Mouse (Mus musculus) right cerebral cortex, adult 2 months (tissue): Measurements from ENCODE around the gene Ilk.

ENCODE experiments used
- DNase-seq, 2 experiments: peaks; one replicate each; pipeline ENCODE4 v3.0.0; 2021 to 2022; ENCODE audit warnings: low spot score in 2 of 2

Ilk gene

DNA sequence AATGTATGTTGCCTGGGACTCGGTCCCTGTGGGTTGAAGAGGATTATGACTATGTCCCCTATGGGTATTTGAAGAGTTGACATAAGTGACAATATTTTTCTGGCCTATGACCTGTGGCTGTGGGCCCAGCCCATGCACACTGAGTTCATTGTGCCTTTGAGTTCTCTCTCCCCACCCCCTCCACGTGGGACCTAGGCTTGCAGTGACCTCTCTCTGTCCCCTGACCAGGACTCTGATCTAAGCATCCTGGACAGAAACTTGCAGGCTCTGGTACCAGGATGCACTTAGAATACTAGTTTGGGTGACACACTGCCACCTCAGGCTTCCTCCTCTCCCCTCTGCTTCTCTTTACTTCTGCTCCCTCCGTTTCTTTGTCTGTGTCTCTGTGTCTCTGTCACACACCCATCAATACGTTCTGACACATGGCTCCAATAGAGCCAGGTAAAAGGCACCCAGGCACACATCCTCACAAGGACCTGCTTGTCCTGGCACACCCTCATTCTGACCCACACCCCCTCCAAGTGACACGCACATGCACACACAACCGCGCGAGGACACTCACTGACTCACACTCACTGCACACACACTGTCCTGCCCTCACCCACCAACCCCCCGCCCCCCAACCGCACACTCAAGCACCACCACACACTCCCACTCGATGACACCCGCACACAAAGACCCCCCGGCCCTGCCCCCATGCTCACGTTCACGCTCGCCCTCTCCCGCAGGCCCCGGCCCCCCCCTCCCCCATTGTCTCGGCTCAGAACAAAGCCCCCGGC, 50.3 kb downstream of the Ilk start:
- no peak for DNase-seq

DNA sequence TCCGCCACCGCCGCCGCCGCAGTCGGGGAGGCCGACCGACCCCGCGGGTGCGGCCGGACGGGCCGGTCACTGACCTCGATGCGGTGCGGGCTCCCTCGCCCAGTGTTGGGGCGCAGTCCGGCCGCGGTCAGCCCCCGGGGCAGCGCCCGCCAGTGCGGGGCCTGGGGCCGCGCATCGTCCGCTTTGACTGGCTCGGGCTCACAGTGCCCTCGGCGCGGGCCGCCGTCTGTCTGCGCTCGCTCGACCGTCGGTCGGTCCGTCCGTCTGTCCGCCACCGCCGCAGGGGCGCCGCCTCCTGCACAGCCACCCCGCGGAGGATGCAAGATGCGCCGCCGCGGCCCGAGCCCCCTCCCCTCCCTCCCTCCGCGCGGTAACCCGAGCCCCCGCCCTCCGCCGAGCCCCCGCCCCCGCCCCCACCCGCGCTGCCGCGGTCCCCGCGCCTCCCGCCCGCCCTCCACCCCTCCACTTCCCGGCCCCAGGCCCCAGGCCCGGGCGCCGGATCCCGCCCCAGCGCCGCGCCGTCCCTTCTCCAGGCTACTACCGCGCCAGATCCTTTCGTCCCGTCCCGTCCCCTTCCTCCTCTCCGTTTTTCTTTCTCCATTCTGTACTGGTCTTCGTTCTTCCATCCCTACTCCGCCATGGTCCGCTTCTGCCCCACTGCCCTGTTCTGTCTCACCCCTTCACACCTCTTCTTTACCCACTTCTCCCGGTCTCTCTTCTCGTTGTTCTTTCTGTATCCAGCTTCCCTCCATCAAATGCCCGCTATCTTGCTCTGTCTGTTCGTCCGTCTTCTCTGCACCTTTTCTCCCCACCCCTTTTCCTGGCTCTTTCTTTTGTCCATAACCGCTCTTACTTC, 51.1 kb downstream of the Ilk start, which contains the start of gene Dchs1:
Dchs1 (minus strand) TSS at position 370 of the 856 bp plus-strand sequence.
- DNase-seq, result no peak

DNA sequence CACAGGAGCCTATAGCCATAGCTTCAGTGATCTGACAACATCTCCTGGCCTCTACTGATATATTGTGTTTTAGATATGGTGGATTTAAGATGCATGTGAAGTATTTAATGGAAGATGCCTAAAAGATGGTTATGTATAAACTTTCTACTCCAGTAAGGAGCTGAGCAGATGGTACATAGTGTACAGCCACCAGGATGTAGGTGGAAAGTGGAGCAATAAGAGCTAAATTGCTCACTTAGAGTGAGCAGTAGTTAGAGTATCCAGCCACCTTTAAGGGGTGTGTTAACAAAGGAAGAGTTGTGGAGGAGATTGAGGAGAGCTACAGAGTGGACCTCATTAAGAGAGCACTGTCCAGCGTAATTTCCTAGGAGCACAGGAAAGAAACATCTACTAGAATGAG, 54.8 kb downstream of the Ilk start:
- no peak for DNase-seq
